Mouse (Mus musculus) limb, embryonic 10.5 days (tissue): ENCODE data around the gene 2310011J03Rik. TPM values are rescaled to one million over a fixed set of nuclear protein-coding genes. Genes with fewer than 3 reads are reported as not detected.

Experiments used
- DNase-seq: peaks from one replicate; pipeline ENCODE4 v3.0.0-alpha.2; 2017; ENCODE audit warnings: low spot score
- H3K27ac ChIP-seq: fragments of 300-500 bp; sonication (generic); 2 replicates; pipeline ENCODE4 v1.5.1; 2016; ENCODE audit warnings: mild to moderate bottlenecking
- H3K27me3 ChIP-seq: fragments of 300-500 bp; sonication (generic); 2 replicates; pipeline ENCODE4 v1.6.1; 2016; ENCODE audit warnings: low read depth, mild to moderate bottlenecking; ENCODE audit not compliant: poor library complexity, severe bottlenecking
- H3K36me3 ChIP-seq: fragments of 300-500 bp; sonication (generic); 2 replicates; pipeline ENCODE4 v1.6.1; 2016; ENCODE audit warnings: mild to moderate bottlenecking, moderate library complexity
- H3K4me1 ChIP-seq: fragments of 300-500 bp; sonication (generic); 2 replicates; pipeline ENCODE4 v1.6.1; 2016
- H3K4me3 ChIP-seq: fragments of 300-500 bp; sonication (generic); 2 replicates; pipeline ENCODE4 v1.5.1; 2016; ENCODE audit warnings: mild to moderate bottlenecking, moderate library complexity
- H3K9me3 ChIP-seq: fragments of 300-500 bp; sonication (generic); replicated peaks from 2 replicates; pipeline ENCODE4 v1.6.1; 2016; ENCODE audit warnings: mild to moderate bottlenecking
- WGBS: fragments of 180-500 bp; shearing (Covaris S2); methylation state at CpG from one replicate; pipeline ENCODE4 v1.1.7; 2016; 5-methylcytosine and 5-hydroxymethylcytosine counted together
- polyA plus RNA-seq: library from polyadenylated mRNA; unstranded; fragments of >200 nt; fragmentation: Nextera tagmentation; extraction: Ambion mirVana; gene quantifications from 2 replicates; pipeline ENCODE4 v1.2.1, GENCODE M21; 2016

The 2310011J03Rik gene
- polyA plus RNA-seq, 1 experiment from 2014 or later: 58.2 TPM

DNA sequence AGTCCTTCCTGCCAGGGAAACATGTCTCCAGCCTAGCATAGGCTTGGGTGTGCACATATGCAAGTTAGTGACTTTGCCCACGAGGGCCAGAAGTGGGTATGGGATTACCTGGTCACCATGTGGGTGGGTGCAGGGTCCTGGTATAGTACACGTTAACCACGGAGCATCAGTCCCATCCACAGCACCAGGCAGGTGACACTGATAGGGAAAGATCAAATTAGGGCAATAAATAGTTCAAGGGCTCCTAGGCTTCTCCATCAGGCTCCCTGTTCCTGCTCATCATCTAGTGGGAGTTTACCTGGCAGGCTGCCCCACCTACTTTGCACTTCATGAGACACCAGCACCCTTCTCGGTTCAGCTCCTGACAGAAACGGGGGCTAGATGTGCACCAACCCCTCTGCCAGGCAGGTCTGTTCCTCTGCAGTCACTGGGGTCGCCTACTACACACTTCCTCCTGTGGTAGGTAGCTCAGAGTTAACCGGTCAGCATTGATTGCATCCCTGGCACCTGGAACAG lies 25.5 kb downstream of the 2310011J03Rik start:
- peaks cover 22% of the 10 kb centered on the region for H3K36me3 ChIP-seq
- H3K27ac ChIP-seq: no peak overlapping the region
- no peaks in the 10 kb centered on the region for H3K9me3 ChIP-seq
- H3K4me1 ChIP-seq: peaks cover 58% of the 10 kb centered on the region
- H3K4me3 ChIP-seq: peak overlapping the region; percentile 83; the same call in 1 of the 2 replicates
- 41% methylated on average over 7 of the region's 7 CpGs for WGBS
- no peak for DNase-seq
- H3K27me3 ChIP-seq: peaks cover 37% of the 10 kb centered on the region

DNA sequence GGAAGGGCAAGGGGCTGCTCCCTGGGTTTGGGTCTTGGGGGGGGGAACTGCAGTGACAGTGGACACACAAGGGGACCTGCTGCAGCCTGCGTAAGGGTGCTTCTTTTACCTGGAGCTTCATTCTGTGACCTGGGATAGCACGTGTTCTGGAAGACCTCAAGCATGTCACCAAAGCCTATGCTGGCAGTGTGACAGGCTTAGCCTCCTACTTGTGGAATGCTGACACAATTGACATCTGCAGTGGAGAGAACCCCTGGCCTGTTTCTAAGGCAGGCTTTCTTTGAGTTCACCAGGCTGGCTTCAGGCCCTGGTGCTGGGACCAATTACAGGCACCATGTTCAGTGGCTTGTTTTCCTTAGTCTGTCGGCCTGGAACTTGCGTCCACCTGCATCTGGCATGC lies 26.0 kb downstream of the 2310011J03Rik start:
- WGBS: 77% methylated on average over 4 of the region's 4 CpGs
- Histone ChIP-seq H3K36me3 (peaks cover 24% of the 10 kb centered on the region), H3K27ac (no peak overlapping the region), H3K27me3 (peaks cover 32% of the 10 kb centered on the region), H3K9me3 (no peaks in the 10 kb centered on the region), H3K4me3 (peak overlapping the region; percentile 83), H3K4me1 (peaks cover 55% of the 10 kb centered on the region)
- DNase-seq: no peak

DNA sequence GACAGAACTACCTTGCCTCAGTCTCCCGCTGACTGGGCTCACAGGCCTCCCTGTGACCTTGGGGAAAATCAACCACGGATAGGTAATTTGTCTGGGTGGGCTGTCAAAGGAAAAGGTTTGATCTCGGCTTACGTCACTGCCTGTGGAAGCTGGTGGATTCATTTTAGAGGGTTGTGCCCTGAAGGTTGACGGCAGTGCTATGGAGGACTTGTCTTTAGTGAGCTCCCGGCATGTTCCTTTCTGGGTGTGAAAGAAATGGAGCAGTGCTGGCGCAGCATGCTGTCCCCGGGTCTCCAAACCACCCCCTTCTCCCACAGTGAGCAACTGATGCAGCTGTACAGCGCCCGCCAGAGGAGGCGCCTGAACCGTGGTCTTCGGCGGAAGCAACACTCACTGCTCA lies 27.0 kb downstream of the 2310011J03Rik start:
- Histone ChIP-seq H3K27me3 (peaks cover 22% of the 10 kb centered on the region), H3K27ac (peak overlapping the region; percentile 98), H3K9me3 (no peaks in the 10 kb centered on the region), H3K36me3 (peaks cover 34% of the 10 kb centered on the region), H3K4me3 (peak overlapping the region; percentile 83), H3K4me1 (peaks cover 47% of the 10 kb centered on the region)
- no peak for DNase-seq
- 29% methylated on average over 14 of the region's 14 CpGs for WGBS

DNA sequence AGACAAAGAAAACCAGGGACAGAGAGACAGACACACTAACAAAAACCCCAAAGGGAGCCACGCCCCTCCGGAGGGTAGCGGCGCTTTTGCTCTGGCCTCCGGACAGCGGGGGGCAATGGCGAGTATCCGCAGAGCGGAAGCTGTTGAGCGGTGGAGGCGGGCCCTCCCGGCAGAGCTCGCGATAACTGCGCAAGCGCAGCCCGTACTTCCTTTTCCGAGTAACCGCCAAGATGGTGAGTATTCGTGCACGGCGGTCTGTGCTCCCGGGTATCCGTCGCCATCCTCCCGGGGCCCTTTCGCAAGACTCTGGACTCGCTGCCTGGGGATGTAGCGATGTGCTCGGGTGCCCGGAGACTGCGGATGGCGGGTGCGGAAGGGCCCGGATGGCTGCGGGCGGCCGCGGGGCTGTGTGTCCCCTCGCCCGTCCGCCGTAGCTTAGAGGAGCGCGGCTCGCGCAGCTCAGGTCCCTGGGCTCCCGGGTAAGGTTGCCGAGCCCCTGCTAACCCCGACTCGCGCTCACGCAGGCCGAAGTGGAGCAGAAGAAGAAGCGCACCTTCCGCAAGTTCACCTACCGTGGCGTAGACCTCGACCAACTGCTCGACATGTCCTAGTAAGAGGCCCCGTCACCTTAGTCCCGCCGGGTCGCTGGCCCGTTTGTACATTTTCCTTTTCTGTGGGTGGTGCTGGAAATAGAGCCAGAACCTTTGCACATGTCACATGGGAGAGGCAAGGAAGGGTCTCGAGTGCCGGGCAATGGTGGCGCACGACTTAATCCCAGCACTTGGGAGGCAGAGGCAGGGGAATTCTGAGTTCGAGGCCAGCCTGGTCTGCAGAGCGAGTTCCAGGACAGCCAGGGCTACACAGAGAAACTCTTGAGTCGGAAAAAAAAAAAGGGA lies 27.8 kb downstream of the 2310011J03Rik start, which contains the start of gene Rps15:
TSS of gene Rps15 (plus strand) at position 203 of the 896 bp plus-strand sequence.
- Histone ChIP-seq H3K36me3 (peaks cover 42% of the 10 kb centered on the region), H3K27ac (peak within 1 kb of the TSS; percentile 98), H3K27me3 (peaks cover 14% of the 10 kb centered on the region), H3K9me3 (no peaks in the 10 kb centered on the region), H3K4me3 (peak within 1 kb of the TSS; percentile 83), H3K4me1 (peaks cover 47% of the 10 kb centered on the region)
- WGBS: under 1% methylated on average over 72 of the region's 72 CpGs
- peak; percentile 97 for DNase-seq

DNA sequence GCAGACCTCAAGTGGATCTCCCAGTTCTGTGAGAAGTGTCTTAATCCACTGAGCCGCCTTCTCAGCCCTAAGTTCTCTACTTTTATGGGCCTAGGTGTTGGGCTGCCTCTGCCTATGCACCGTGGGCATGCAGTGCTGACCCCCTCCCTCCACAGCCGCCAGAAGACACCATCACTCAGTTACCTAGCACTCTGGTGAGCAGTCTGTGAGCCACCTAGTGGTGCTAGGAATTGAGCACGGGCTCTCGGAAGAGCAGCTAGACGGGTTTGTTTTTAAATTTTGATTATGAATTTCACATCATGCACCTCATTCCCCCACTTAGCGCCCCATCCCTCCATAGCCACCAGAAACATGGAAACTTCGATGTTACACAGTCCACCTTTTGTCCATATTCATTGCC lies 31.7 kb downstream of the 2310011J03Rik start:
- WGBS: 66% methylated on average over 8 of the region's 8 CpGs
- H3K36me3 ChIP-seq: peaks cover 65% of the 10 kb centered on the region
- H3K9me3 ChIP-seq: no peaks in the 10 kb centered on the region
- H3K27ac ChIP-seq: no peak overlapping the region
- H3K27me3 ChIP-seq: no peaks in the 10 kb centered on the region
- peaks cover 19% of the 10 kb centered on the region for H3K4me1 ChIP-seq
- DNase-seq: no peak
- no peak overlapping the region for H3K4me3 ChIP-seq

DNA sequence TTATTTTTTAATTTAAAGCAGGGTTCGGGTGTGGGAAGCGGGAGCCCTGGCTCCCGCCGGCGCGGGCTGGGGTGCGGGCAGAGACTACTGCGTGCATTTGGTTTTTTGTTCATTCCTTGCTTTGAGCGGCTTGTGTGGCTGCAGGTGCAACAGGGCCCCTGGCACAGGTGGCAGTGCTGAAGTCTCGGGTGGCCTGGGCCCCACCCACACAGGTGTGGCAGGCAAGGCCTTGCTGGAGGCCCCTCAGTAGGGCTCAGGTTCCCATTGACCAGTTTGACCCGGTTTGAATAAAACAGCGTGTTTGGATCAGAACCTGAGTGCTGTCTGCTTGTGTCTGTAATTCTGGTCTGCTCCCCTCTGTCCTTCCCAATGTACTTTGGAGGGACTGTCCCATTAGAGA lies 32.2 kb downstream of the 2310011J03Rik start:
- H3K27me3 ChIP-seq: no peaks in the 10 kb centered on the region
- no peak for DNase-seq
- 95% methylated on average over 12 of the region's 12 CpGs for WGBS
- peaks cover 65% of the 10 kb centered on the region for H3K36me3 ChIP-seq
- no peak overlapping the region for H3K27ac ChIP-seq
- no peaks in the 10 kb centered on the region for H3K9me3 ChIP-seq
- H3K4me3 ChIP-seq: no peak overlapping the region
- H3K4me1 ChIP-seq: peaks cover 14% of the 10 kb centered on the region; the same call in 1 of the 2 replicates

DNA sequence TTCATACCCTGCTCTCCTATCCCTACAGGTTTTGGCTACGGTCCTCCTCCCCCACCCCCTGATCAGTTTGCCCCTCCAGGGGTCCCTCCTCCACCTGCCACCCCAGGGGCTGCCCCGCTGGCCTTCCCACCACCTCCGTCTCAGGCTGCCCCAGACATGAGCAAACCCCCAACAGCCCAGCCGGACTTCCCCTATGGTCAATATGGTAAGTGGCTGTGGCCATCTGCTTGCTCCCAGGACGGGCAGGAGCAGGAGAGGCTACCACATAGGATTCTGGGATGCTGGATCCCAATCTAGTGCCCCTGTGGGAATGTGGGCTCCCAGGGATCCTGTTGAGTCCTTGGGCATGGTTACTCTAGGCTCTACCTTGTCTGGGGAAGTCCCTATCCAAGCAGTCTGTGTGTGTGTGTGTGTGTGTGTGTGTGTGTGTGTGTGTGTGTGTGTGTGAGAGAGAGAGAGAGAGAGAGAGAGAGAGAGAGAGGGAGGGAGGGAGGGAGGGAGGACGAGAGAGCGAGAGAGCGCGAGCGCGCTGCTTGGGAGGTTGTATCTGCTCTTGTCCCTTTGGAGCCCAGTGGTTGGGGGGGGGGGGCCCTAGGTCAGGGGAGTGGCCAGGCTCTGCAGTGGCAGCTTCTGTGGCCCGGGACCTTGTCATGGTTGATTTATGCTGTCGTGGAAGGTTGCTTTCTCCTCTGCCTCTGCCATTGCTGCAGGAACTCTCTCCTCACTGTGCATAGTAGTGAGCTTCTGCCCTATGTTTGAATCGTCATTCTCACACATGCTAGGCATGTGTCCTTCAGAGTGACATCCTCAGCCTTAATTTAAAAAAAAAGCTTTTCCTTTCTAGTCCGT lies 34.9 kb downstream of the 2310011J03Rik start:
- Histone ChIP-seq H3K9me3 (no peaks in the 10 kb centered on the region), H3K27me3 (no peaks in the 10 kb centered on the region), H3K27ac (0 out of 2 replicates have a peak overlapping the region, but pooled peaks have one; percentile 14), H3K4me1 (peaks cover 14% of the 10 kb centered on the region; the same call in 1 of the 2 replicates), H3K36me3 (peaks cover 91% of the 10 kb centered on the region), H3K4me3 (no peak overlapping the region)
- WGBS: 75% methylated on average over 9 of the region's 15 CpGs
- DNase-seq: no peak

DNA sequence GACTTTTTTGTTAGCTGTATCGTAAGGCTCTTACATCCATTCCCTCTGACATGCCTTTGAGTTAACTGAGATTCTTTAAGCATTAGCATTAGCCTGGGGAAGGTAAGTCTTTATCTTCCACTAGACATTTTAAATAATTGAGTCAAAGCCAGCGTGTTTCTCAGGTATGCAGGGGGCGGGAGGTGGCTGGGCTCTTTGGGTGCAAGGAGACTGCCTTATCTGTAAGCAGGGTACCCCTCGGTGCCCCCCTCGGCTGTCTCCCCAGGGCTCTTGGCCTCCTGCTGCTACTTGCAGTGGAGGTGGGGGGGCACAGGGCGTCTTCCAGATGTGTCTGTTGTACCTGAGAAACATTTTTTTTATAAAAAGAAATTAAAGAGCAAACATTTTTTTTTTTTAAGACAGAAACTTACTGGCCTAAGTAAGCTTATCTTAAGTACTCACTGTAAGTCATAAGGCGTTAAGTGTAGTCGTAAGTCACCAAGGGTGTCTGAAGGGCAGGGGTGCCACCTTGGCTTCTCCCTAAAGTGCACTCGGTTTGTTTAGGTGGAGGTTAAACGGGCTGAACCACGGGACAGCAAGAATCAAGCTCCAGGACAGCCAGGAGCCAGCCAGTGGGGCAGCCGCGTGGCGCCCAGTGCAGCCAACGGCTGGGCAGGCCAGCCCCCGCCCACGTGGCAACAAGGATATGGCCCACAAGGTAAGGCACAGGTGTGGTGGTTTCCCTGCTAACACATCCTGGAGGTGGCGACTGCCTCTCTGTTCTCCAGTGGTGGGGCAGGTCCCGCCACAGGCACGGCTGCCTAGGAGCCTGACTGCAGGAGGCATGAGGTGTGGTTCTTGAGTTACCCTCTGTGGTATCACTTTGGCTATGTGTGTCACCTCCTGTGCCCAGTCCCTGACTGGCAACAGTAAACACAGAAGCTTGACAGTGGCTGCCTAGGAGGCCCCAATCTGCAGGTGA lies 37.6 kb downstream of the 2310011J03Rik start:
- WGBS: 91% methylated on average over 20 of the region's 20 CpGs

DNA sequence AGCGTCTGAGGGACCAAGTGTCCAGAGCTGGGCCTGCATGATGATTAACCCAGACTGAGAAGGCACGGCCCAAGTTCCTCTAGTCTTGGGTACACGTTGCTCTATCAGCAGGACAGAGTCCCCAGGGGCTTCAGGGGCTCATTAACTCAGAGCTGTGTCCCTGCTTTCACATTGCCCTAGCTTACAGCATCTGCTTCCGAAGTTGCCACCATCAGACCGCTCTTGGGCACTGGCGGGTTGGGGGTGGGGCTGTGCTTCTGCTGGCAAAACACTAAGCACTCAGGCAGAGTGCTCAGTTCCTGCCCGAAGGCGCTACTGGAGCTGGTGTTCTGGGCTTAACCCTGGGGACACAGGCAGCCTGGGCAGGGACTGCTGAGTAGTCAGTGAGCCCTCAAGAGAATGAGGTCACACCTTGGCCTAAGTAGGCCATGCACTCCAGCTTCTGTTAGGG lies 38.4 kb downstream of the 2310011J03Rik start:
- H3K4me1 ChIP-seq: peaks cover 12% of the 10 kb centered on the region; the same call in 1 of the 2 replicates
- no peaks in the 10 kb centered on the region for H3K27me3 ChIP-seq
- H3K9me3 ChIP-seq: no peaks in the 10 kb centered on the region
- peaks cover 99% of the 10 kb centered on the region for H3K36me3 ChIP-seq
- no peak overlapping the region for H3K4me3 ChIP-seq
- 0 out of 2 replicates have a peak overlapping the region, but pooled peaks have one; percentile 15 for H3K27ac ChIP-seq
- 87% methylated on average over 8 of the region's 8 CpGs for WGBS
- DNase-seq: no peak

More for the DNA sequence above, 37.6 kb downstream of the 2310011J03Rik start:
- Histone ChIP-seq H3K27ac (no peak overlapping the region), H3K4me3 (no peak overlapping the region), H3K9me3 (no peaks in the 10 kb centered on the region), H3K36me3 (peaks cover 99% of the 10 kb centered on the region), H3K27me3 (no peaks in the 10 kb centered on the region), H3K4me1 (peaks cover 14% of the 10 kb centered on the region; the same call in 1 of the 2 replicates)
- no peak for DNase-seq

DNA sequence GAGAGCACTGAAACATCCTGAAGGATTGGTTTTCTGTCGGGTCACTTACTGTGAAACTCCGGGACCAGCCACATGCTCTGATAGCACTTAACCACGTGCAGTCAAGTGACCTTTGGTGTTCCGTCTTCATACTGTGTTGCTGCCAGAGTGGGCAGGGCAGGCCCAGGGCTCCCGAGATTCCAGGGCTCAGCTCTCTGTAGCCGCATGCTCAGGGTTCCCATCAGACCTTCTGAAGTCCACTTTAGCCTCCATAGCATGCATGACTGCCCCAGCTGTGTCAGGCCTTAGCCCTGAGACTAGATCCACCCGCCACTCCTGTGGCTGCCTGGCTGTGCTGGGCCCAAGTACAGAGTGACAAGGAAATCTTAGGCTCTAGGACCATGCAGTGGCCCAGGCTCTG lies 39.0 kb downstream of the 2310011J03Rik start:
- Histone ChIP-seq H3K9me3 (no peaks in the 10 kb centered on the region), H3K4me1 (peaks cover 12% of the 10 kb centered on the region; the same call in 1 of the 2 replicates), H3K27ac (0 out of 2 replicates have a peak overlapping the region, but pooled peaks have one; percentile 15), H3K36me3 (peaks cover 99% of the 10 kb centered on the region), H3K27me3 (no peaks in the 10 kb centered on the region), H3K4me3 (0 out of 2 replicates have a peak overlapping the region, but pooled peaks have one; percentile 1)
- no peak for DNase-seq
- 87% methylated on average over 7 of the region's 7 CpGs for WGBS

DNA sequence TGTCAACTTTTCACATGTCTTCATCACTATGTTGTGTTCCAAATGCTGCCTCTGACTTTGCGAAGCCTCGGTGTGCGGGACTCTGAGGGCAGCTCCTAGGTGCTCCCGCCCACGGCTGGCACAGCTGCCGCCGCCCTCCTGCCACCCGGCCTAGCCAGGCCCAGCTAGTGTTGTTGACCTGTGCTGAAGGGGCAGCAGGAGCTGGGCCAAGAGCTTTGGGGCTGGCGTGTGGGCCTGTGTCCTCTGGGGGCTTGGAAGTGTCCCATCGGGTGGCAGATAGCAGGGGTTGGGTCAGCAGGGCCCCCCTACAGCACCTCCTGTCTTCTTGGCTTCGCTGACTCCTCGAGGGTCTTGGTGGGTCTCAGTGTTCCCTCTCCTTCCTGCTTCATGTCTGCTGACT lies 41.1 kb downstream of the 2310011J03Rik start:
- Histone ChIP-seq H3K27ac (no peak overlapping the region; the same call in 1 of the 2 replicates), H3K9me3 (no peaks in the 10 kb centered on the region), H3K4me3 (peak overlapping the region; percentile 8; the same call in 1 of the 2 replicates), H3K4me1 (0 out of 2 replicates have a peak, but pooled peaks cover 7% of the 10 kb centered on the region), H3K36me3 (peaks cover 99% of the 10 kb centered on the region), H3K27me3 (no peaks in the 10 kb centered on the region)
- no peak for DNase-seq
- WGBS: 94% methylated on average over 12 of the region's 12 CpGs
